Mouse (Mus musculus): ENCODE measurements around the gene Ccdc63.

The Ccdc63 gene

DNA sequence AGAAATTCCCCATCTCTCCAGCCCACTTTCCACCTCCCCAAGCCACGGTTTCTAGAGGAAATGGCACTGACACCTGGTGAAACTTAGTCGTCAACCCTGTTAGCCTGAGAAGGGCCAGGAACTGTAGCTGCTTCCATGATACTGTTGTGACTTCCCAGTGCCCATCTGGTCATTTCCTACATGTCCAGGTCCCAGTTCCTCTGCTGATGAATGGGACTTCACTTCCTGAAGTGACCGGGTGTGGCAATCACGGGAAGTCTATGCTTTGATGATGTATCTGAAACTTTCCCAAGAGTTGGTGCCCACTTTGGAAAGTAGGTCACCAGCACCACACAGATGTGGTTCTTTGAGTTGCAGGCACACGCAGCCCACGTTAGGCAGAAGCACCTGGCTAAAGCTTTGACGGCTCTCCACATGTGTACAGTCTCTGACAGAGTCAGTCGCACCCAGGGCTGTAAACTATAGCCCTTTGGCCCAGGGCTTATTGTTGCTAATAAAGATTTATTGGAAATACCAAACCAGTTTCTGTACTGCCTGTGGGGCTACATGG lies 15.3 kb downstream of the Ccdc63 start:
- in situ Hi-C loops (cut with MboI, MseI): no loop called here

DNA sequence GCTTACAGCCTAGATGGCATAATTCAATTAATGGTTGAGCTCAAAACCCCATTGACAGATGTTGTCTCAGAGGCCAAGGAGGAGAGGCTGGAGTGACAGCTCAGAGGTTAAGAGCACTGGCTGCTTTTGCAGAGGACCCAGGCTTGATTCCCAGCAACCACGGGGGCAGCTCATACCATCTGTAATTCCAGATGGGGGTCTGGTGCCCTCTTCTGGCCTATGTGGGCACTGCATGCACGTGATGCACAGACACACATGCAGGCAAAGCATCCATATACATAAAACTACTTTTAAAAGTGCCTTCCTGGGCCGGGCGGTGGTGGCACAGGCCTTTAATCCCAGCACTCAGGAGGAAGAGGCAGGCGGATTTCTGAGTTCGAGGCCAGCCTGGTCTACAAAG lies 24.4 kb downstream of the Ccdc63 start:
- in situ Hi-C loops (cut with MboI, MseI): no loop called here

DNA sequence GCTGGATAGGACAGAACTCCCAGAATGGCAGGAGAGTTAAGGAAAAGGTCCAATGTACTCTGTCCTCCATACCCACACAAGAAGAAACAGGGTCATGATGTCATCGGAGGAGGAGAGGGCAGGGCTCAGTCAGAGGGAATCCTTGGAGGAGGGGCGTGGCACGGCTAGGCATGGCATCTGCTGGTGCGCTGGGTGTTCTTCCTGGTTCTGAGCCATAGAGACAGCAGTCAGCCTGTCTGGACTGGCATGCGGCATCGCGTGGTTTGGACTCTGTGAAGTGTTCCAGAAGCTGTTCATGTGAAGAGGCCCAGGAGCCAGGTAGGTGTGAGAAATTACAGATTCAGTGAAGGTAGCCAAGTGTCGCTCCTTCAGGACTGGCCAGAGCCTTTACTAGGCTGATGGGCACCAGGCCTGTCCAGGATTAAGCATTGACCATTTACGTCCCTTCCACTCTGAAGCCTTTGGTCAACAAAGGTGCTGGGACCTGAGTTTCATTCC lies 25.3 kb downstream of the Ccdc63 start:
- in situ Hi-C loops (cut with MboI, MseI): no loop called here

DNA sequence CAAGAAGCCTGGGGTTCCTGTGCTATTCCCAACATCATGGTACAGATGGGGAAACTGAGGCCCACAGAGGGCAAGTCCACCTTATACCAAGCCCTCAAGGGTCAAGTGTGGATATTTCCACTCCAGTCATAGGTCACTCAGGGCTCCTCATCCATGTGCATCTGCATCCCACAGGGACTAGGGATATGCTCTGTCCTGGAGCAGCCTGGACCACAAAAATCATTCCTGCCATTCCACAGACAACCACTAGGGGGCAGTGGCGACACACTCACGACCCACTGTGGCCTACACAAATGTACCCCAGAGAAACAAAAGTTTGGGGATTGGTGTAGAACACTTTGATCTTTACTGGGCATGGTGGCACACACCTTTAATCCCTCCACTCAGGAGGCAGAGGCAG lies 26.4 kb downstream of the Ccdc63 start:
- in situ Hi-C loops (cut with MboI, MseI): no loop called here

GRCm38 (mm10) chr5:122113450-122113849 lies 27.2 kb downstream of the Ccdc63 start:
- in situ Hi-C loops (cut with MboI, MseI): no loop called here

DNA sequence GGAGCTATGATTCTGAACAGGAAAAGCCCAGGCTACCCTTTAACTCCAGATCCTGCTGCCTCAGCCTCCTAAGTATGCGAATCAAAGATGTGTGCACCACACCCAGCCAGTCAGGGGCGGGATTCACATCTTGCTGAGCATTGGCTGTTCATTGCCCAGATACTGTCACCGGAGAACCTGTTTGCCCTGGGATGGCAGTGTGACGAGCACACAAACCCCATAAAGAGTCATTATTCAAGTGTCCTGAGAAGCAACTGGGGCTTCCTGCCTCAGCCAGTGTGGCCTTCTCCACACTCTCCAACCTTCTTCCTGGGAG lies 28.7 kb downstream of the Ccdc63 start:
- in situ Hi-C loops (cut with MboI, MseI): no loop called here

- in situ Hi-C loops (cut with MboI, MseI): no loop called here
Observed at GRCm38 (mm10) chr5:122111091-122111932, 29.3 kb downstream of the Ccdc63 start.

- in situ Hi-C loops (cut with MboI, MseI): no loop called here
Observed at GRCm38 (mm10) chr5:122110625-122111024, 30.0 kb downstream of the Ccdc63 start.

DNA sequence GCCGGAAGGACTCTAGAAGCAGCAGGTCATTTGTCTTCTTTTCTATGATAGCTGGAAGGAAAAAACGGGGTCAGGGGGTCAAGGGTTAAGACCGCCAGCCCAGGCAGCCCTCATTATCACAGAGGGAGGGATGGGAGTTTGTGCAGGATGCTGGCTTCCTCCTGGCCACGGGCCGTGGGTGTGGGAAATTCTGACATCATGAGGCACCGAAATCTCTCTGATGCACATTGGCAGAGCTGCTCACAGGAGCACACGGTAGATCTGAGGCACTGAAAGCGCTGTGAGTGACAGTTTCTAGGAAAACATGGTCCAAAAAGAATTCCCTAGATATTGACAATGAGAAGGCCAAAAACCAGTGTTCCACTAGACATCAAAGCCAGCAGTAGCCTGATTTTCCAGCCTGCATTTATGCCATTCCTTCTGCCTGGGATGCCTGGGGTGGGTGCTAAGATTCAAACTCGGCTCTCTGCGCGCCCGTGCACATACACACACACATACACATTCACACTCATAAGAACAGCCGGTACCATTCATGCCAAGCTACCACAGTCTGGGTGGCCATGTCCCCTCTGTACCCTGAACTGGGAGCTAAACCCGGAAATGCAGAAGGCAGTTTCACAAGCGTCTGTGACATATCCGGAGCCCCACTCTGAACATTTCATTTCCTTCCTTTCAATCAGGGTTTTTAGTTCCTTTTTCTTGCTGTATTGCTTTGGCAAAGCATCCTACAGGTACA lies 31.1 kb downstream of the Ccdc63 start:
- in situ Hi-C loops (cut with MboI, MseI): no loop called here

GRCm38 (mm10) chr5:122108104-122108503 lies 32.5 kb downstream of the Ccdc63 start:
- in situ Hi-C loops (cut with MboI, MseI): no loop called here

- in situ Hi-C loops (cut with MboI, MseI): no loop called here
Observed at GRCm38 (mm10) chr5:122106212-122106611, 34.4 kb downstream of the Ccdc63 start.

- in situ Hi-C loops (cut with MboI, MseI): no loop called here
Observed at GRCm38 (mm10) chr5:122104981-122105380, 35.6 kb downstream of the Ccdc63 start.

GRCm38 (mm10) chr5:122104201-122104600 lies 36.4 kb downstream of the Ccdc63 start:
- in situ Hi-C loops (cut with MboI, MseI): no loop called here

GRCm38 (mm10) chr5:122103075-122103474 lies 37.5 kb downstream of the Ccdc63 start:
- in situ Hi-C loops (cut with MboI, MseI): no loop called here

GRCm38 (mm10) chr5:122102476-122103050 lies 38.1 kb downstream of the Ccdc63 start:
- in situ Hi-C loops (cut with MboI, MseI): no loop called here

DNA sequence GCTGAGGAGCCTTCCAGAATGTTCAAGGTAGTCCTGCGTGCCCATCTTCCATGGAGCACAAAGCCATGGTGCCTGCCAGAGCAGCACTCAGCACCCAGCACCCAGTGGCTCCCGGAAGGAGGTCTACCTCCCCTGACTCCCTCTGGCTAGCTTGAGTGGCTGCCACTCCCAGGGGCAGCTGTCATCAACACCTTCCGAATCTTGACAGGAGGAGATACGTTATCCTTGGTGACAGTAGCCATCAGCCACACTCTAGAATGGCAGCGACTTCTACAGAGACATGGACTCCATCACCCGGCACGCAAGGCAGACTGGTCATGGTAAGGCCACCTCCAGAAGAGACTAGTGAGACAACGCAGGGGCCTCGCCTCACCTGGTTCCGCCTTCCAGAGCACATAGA lies 46.2 kb downstream of the Ccdc63 start:
- in situ Hi-C loops (cut with MboI, MseI): no loop called here

GRCm38 (mm10) chr5:122093734-122094133 lies 46.9 kb downstream of the Ccdc63 start:
- in situ Hi-C loops (cut with MboI, MseI): no loop called here

DNA sequence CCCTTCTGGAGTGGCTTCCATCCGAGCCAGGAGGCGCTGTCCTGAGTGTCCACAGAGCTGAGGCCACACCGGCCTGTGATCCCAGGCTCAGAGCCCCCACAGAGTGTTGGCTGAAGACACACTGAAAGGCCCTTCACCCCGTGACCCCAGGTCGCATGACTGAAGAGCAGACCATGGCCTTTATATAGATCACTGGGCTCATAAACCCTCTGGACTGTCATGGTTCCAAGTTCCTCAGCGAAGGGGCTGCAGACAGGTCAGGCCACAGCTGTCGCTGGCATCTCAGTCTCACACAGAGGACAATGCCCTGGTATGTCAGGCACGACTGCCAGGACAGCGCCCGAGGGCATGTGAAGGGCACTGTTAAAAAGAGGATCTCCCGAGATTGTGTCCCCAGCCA lies 47.8 kb downstream of the Ccdc63 start:
- in situ Hi-C loops (cut with MboI, MseI): no loop called here

GRCm38 (mm10) chr5:122091070-122091469 lies 49.6 kb downstream of the Ccdc63 start:
- in situ Hi-C loops (cut with MboI, MseI): no loop called here

GRCm38 (mm10) chr5:122089664-122090063 lies 51.0 kb downstream of the Ccdc63 start:
- in situ Hi-C loops (cut with MboI, MseI): no loop called here

DNA sequence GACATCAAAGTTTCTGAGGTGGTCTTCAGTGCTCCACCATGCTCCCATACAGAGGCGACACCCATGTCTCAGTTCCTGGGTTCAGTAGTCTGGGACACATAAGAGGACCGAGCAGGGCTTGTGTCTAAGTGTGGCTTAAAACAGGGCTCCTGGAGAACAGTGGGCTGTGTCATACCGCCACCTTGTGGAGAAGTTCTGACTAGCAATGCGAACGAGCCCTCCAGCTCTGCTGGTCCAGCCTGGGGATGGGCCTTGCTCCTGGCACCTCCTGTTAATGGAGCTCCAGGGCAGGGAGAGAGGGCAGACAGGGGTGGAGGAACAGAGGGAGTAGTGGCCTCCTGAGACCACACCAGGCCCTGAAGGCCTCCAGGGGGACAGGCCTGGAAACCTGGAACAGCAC lies 51.7 kb downstream of the Ccdc63 start:
- in situ Hi-C loops (cut with MboI, MseI): no loop called here

GRCm38 (mm10) chr5:122086121-122086520 lies 54.5 kb downstream of the Ccdc63 start:
- in situ Hi-C loops (cut with MboI, MseI): no loop called here
